Mouse (Mus musculus): ENCODE measurements around the gene Ccl3. TPM values are rescaled to one million over a fixed set of nuclear protein-coding genes. Genes with fewer than 3 reads are reported as not detected.

Gene Ccl3
- polyA plus RNA-seq, 1 experiment from 2014 or later: 1.6 TPM

- Histone ChIP-seq H3K9ac (no peak overlapping the region), H3K27ac (no peak overlapping the region), H3K4me1 (no peaks in the 10 kb centered on the region), H3K9me3 (no peaks in the 10 kb centered on the region), H3K4me3 (no peak overlapping the region), H3K4me2 (replicated peaks) (no peak overlapping the region), H3K36me3 (no peaks in the 10 kb centered on the region), H3K27me3 (no peaks in the 10 kb centered on the region)
- ATAC-seq (ENCODE audit: low FRiP score, low read depth): no peak
- WGBS: 74% methylated on average over 5 of the region's 5 CpGs
Observed at GRCm38 (mm10) chr11:83618238-83618637, 30.9 kb downstream of the Ccl3 start.

- H3K36me3 ChIP-seq: no peaks in the 10 kb centered on the region
Observed at GRCm38 (mm10) chr11:83616586-83616985, 32.6 kb downstream of the Ccl3 start.

GRCm38 (mm10) chr11:83610900-83611299 lies 38.3 kb downstream of the Ccl3 start:
- H3K4me2 ChIP-seq (replicated peaks): no peak overlapping the region
- H3K27me3 ChIP-seq: no peaks in the 10 kb centered on the region
- H3K4me1 ChIP-seq: no peaks in the 10 kb centered on the region
- no peak overlapping the region for H3K27ac ChIP-seq
- no peak for ATAC-seq (ENCODE audit: low FRiP score, low read depth)
- WGBS: 85% methylated on average over 2 of the region's 2 CpGs
- no peaks in the 10 kb centered on the region for H3K36me3 ChIP-seq
- H3K4me3 ChIP-seq: no peak overlapping the region
- no peak overlapping the region for H3K9ac ChIP-seq
- no peaks in the 10 kb centered on the region for H3K9me3 ChIP-seq

More at GRCm38 (mm10) chr11:83616586-83616985, 32.6 kb downstream of the Ccl3 start:
- ATAC-seq (ENCODE audit: low FRiP score, low read depth): no peak
- Histone ChIP-seq H3K27me3 (no peaks in the 10 kb centered on the region), H3K4me3 (no peak overlapping the region), H3K4me1 (no peaks in the 10 kb centered on the region), H3K27ac (no peak overlapping the region), H3K9ac (no peak overlapping the region), H3K9me3 (no peaks in the 10 kb centered on the region), H3K4me2 (replicated peaks) (no peak overlapping the region)
- WGBS: 93% methylated on average over 1 of the region's 1 CpGs

DNA sequence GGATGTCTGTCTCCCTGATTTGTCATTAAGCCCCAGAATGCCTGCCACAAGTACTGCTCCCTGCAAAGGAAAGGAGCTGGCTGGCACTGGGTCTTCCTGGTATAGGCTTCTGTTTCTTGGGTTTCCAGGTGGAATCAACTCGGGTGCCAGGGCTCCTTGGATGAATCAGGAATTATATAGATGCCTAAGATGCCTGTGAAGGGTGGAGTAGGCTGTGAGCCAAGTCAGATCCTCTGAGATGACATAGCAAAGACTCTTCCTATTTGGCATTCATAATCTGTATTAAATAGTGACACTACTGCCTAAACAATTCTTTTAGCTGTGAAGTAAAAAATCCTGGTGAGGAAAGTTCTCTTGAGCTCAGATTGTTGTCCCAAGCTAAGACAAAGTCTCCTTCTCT lies 42.8 kb downstream of the Ccl3 start:
- H3K27me3 ChIP-seq: no peaks in the 10 kb centered on the region
- H3K27ac ChIP-seq: no peak overlapping the region
- H3K9me3 ChIP-seq: no peaks in the 10 kb centered on the region
- 53% methylated on average over 1 of the region's 1 CpGs for WGBS
- no peaks in the 10 kb centered on the region for H3K36me3 ChIP-seq
- no peak overlapping the region for H3K9ac ChIP-seq
- no peaks in the 10 kb centered on the region for H3K4me1 ChIP-seq
- no peak for ATAC-seq (ENCODE audit: low FRiP score, low read depth)
- no peak overlapping the region for H3K4me3 ChIP-seq
- no peak overlapping the region for H3K4me2 ChIP-seq (replicated peaks)

DNA sequence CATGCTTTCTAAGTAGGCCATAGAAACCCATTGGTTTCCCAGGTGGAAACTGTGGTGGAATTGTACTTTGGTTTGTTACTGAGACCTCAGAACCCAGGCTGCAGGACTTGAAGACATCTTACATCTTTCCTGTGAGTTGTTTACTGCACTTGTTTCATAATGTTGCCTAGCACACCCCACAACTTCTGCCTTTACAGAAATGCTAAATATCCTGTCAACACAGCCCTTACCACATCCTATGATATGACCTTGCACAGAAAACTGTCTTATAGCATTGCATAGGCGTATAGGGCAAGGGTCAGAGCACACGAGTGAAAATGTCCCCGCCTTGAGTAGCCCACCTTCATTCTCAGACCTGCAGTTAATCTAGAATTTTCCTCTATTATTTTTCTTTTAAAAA lies 43.6 kb downstream of the Ccl3 start:
- no peak overlapping the region for H3K4me3 ChIP-seq
- no peaks in the 10 kb centered on the region for H3K36me3 ChIP-seq
- WGBS: 90% methylated on average over 3 of the region's 3 CpGs
- H3K9me3 ChIP-seq: no peaks in the 10 kb centered on the region
- no peaks in the 10 kb centered on the region for H3K27me3 ChIP-seq
- H3K27ac ChIP-seq: no peak overlapping the region
- H3K4me1 ChIP-seq: no peaks in the 10 kb centered on the region
- no peak for ATAC-seq (ENCODE audit: low FRiP score, low read depth)
- no peak overlapping the region for H3K4me2 ChIP-seq (replicated peaks)
- no peak overlapping the region for H3K9ac ChIP-seq

- Histone ChIP-seq H3K9me3 (no peaks in the 10 kb centered on the region), H3K36me3 (no peaks in the 10 kb centered on the region), H3K4me2 (replicated peaks) (no peak overlapping the region), H3K9ac (no peak overlapping the region), H3K27ac (no peak overlapping the region), H3K4me1 (no peaks in the 10 kb centered on the region), H3K27me3 (no peaks in the 10 kb centered on the region), H3K4me3 (no peak overlapping the region)
- no peak for ATAC-seq (ENCODE audit: low FRiP score, low read depth)
- WGBS: 85% methylated on average over 4 of the region's 4 CpGs
Observed at GRCm38 (mm10) chr11:83604698-83605097, 44.5 kb downstream of the Ccl3 start.

DNA sequence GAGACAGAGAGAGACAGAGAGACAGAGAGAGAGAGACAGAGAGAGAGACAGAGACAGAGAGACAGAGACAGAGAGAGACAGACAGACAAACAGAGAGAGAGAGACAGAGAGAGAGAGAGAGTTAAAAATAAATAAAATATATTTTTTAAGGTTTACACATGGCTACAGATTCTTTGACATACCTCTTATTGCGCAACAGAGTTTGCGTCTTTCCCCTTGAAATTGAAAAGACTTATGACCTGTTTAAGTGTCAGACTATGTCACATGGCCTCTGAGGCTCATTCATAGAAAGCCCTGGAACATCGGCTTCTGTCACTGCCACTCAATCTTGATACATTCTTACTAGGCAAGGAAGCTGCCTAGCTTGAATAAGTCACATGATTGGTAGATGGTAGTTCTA lies 45.8 kb downstream of the Ccl3 start:
- 92% methylated on average over 3 of the region's 3 CpGs for WGBS
- no peak overlapping the region for H3K4me2 ChIP-seq (replicated peaks)
- no peaks in the 10 kb centered on the region for H3K36me3 ChIP-seq
- H3K27me3 ChIP-seq: no peaks in the 10 kb centered on the region
- H3K4me3 ChIP-seq: no peak overlapping the region
- H3K27ac ChIP-seq: no peak overlapping the region
- no peak overlapping the region for H3K9ac ChIP-seq
- H3K9me3 ChIP-seq: no peaks in the 10 kb centered on the region
- no peak for ATAC-seq (ENCODE audit: low FRiP score, low read depth)
- no peaks in the 10 kb centered on the region for H3K4me1 ChIP-seq

GRCm38 (mm10) chr11:83600576-83600975 lies 48.6 kb downstream of the Ccl3 start:
- Histone ChIP-seq H3K36me3 (no peaks in the 10 kb centered on the region), H3K27ac (no peak overlapping the region), H3K9ac (no peak overlapping the region), H3K4me3 (no peak overlapping the region), H3K9me3 (no peaks in the 10 kb centered on the region), H3K4me2 (replicated peaks) (no peak overlapping the region), H3K4me1 (no peaks in the 10 kb centered on the region), H3K27me3 (no peaks in the 10 kb centered on the region)
- 86% methylated on average over 2 of the region's 2 CpGs for WGBS
- no peak for ATAC-seq (ENCODE audit: low FRiP score, low read depth)

GRCm38 (mm10) chr11:83598991-83599390 lies 50.2 kb downstream of the Ccl3 start:
- Histone ChIP-seq H3K27me3 (no peaks in the 10 kb centered on the region), H3K9me3 (no peaks in the 10 kb centered on the region), H3K36me3 (no peaks in the 10 kb centered on the region), H3K4me2 (replicated peaks) (no peak overlapping the region), H3K27ac (no peak overlapping the region; the same call in 1 of the 2 replicates), H3K4me1 (no peaks in the 10 kb centered on the region), H3K9ac (no peak overlapping the region), H3K4me3 (no peak overlapping the region)
- ATAC-seq (ENCODE audit: low FRiP score, low read depth): no peak
- WGBS: 89% methylated on average over 3 of the region's 3 CpGs

DNA sequence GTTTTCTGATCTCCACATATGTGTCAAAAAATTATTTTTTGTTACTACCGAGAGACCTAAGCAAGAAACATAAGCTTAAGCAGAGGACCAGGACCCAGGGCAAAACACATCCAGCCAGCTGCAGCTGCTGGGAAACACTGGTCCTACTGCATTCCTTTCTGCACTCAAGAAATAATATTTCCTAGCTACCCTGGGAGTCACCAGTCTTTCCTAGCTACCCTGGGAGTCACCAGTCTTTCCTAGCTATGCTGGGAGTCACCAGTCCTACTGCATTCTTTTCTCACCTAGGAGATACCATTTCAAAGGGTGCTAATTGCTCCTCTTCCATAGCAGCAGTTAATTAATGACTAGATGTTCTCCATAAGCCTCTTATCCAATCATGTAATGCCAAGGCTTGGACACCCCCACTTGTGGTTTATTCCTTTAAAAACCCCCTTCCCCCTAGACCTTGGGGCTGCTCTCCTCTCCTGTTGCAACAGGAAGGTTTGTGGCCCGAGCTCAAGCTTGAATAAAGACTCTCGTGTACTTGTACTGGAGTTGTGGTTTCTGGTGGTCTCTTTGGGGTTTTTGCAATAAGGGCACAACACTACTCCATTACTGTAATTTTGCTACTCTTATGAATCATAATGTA lies 50.8 kb downstream of the Ccl3 start:
- WGBS: 63% methylated on average over 3 of the region's 3 CpGs
- Histone ChIP-seq H3K4me1 (no peaks in the 10 kb centered on the region), H3K4me3 (no peak overlapping the region), H3K9me3 (no peaks in the 10 kb centered on the region), H3K36me3 (no peaks in the 10 kb centered on the region), H3K27ac (no peak overlapping the region; the same call in 1 of the 2 replicates), H3K27me3 (no peaks in the 10 kb centered on the region), H3K9ac (no peak overlapping the region), H3K4me2 (replicated peaks) (no peak overlapping the region)
- ATAC-seq (ENCODE audit: low FRiP score, low read depth): peak; percentile 36; the same call in 1 of the 2 replicates

Other genes starting within 250 kb of the Ccl3 start
- gene Rasl10b, start 240.2 kb downstream of the Ccl3 start, polyA plus RNA-seq (2015; fragmentation: Nextera tagmentation; extraction: Ambion mirVana): 3.7 and 4.1 TPM in 2 replicates
- not detected in 2 replicates for gene Gas2l2, start 219.9 kb downstream of the Ccl3 start, polyA plus RNA-seq (2015; fragmentation: Nextera tagmentation; extraction: Ambion mirVana)
- gene 1700020L24Rik, start 211.7 kb downstream of the Ccl3 start, polyA plus RNA-seq (2015; fragmentation: Nextera tagmentation; extraction: Ambion mirVana): 0.56 TPM in 1 of 2 replicates, not detected in the other
- 3.0 and 4.5 TPM in 2 replicates for gene Mmp28, start 186.3 kb downstream of the Ccl3 start, polyA plus RNA-seq (2015; fragmentation: Nextera tagmentation; extraction: Ambion mirVana)
- gene Taf15, start 176.3 kb downstream of the Ccl3 start, polyA plus RNA-seq (2015; fragmentation: Nextera tagmentation; extraction: Ambion mirVana): 16.9 and 19.3 TPM in 2 replicates
- not detected in 2 replicates for gene Heatr9, start 127.2 kb downstream of the Ccl3 start, polyA plus RNA-seq (2015; fragmentation: Nextera tagmentation; extraction: Ambion mirVana)
- 0.66 and 1.2 TPM in 2 replicates for gene Ccl5, start 118.8 kb downstream of the Ccl3 start, polyA plus RNA-seq (2015; fragmentation: Nextera tagmentation; extraction: Ambion mirVana)
- 2.3 and 2.9 TPM in 2 replicates for gene Ccl9, start 70.7 kb downstream of the Ccl3 start, polyA plus RNA-seq (2015; fragmentation: Nextera tagmentation; extraction: Ambion mirVana)
- gene Ccl6, start 56.3 kb downstream of the Ccl3 start, polyA plus RNA-seq (2015; fragmentation: Nextera tagmentation; extraction: Ambion mirVana): 1.3 and 2.0 TPM in 2 replicates
- gene Rpl9-ps1, start 3.7 kb downstream of the Ccl3 start, polyA plus RNA-seq (2015; fragmentation: Nextera tagmentation; extraction: Ambion mirVana): not detected in 2 replicates
- gene Ccl4, start 13.2 kb upstream of the Ccl3 start, polyA plus RNA-seq (2015; fragmentation: Nextera tagmentation; extraction: Ambion mirVana): 0.41 and 1.0 TPM in 2 replicates
- gene Wfdc17, start 54.6 kb upstream of the Ccl3 start, polyA plus RNA-seq (2015; fragmentation: Nextera tagmentation; extraction: Ambion mirVana): 0.39 and 0.66 TPM in 2 replicates
- 0.55 TPM in 1 of 2 replicates, not detected in the other for gene Wfdc18, start 59.7 kb upstream of the Ccl3 start, polyA plus RNA-seq (2015; fragmentation: Nextera tagmentation; extraction: Ambion mirVana)
- gene Wfdc21, start 97.6 kb upstream of the Ccl3 start, polyA plus RNA-seq (2015; fragmentation: Nextera tagmentation; extraction: Ambion mirVana): not detected in 2 replicates
- 34.4 and 35.5 TPM in 2 replicates for gene Heatr6, start 104.3 kb upstream of the Ccl3 start, polyA plus RNA-seq (2015; fragmentation: Nextera tagmentation; extraction: Ambion mirVana)
- not detected in 2 replicates for gene Hnf1b, start 200.7 kb upstream of the Ccl3 start, polyA plus RNA-seq (2015; fragmentation: Nextera tagmentation; extraction: Ambion mirVana)